Mouse (Mus musculus): ENCODE results near the gene Tgm2.

DNA sequence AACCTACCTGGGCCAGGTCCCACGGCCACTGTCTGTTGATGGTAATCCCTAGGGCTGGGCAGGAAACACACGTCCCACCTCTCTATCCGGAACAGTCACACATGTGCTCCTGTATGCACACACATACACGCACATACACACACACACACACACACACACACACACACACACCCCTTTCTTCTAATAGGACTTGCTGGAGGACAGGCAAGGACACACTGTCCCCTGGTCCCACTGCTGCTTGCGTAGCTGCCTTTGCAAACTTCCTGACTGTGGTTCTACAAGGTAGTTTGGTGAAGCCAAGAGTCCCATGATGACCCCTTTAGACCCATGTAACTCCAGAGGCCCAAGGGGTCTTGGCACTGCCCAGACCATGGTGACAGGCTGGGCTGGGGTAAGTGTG lies 5.6 kb downstream of the Tgm2 start:
- TF ChIP-seq POLR2A (IDR thresholded peaks at IDR 0.05; ENCODE audit: low read depth, low read length), result no peak
- TF ChIP-seq CTCF (IDR thresholded peaks at IDR 0.05; ENCODE audit: extremely low read depth, insufficient read depth, insufficient read length, insufficient replicate concordance), result no peak
